ENCODE assay signal across 7 mouse cellular contexts in genomic region chr8:84981644-84982498, GRCm38 (mm10). TPM values are rescaled to one million over a fixed set of nuclear protein-coding genes. Genes with fewer than 3 reads are reported as not detected.
DNase-seq lines count a peak whose midpoint lies in the region; ATAC-seq and TF ChIP-seq lines count a peak whose summit lies in the region.

No protein-coding gene starts in this region.

- H3K9ac ChIP-seq in liver, embryonic 11.5 days (ENCODE audit: low read depth, low read length), result no peak overlapping the region
- no peak overlapping the region for H3K9ac ChIP-seq in kidney, postnatal 0 days (ENCODE audit: low read depth, low read length)

- H3K4me3 ChIP-seq in liver, embryonic 11.5 days (ENCODE audit: low read depth, low read length), result no peak overlapping the region
- peak overlapping the region; percentile 25; the same call in 1 of the 2 replicates for H3K4me3 ChIP-seq in embryonic facial prominence, embryonic 10.5 days
- no peak overlapping the region for H3K4me3 ChIP-seq in kidney, postnatal 0 days (replicated peaks; ENCODE audit: low read depth, low read length)
- no peak overlapping the region for H3K4me3 ChIP-seq in myocyte

- no peaks in the 10 kb centered on the region for H3K9me3 ChIP-seq in liver, embryonic 11.5 days (ENCODE audit: control insufficient read depth, low read length)
- no peaks in the 10 kb centered on the region for H3K9me3 ChIP-seq in embryonic facial prominence, embryonic 10.5 days
- no peaks in the 10 kb centered on the region for H3K9me3 ChIP-seq in kidney, postnatal 0 days (replicated peaks; ENCODE audit: low read length)

- TF ChIP-seq POLR2A in myocyte (IDR thresholded peaks at IDR 0.05; ENCODE audit: insufficient read length, low read depth), result peak; percentile 11

- no peak for ATAC-seq in liver, embryonic 11.5 days (replicated peaks; ENCODE audit: low FRiP score)
- ATAC-seq in kidney, postnatal 0 days (replicated peaks; ENCODE audit: low FRiP score, low read depth), result no peak

- no peak for DNase-seq in liver, embryonic 11.5 days (ENCODE audit: low spot score)
- no peak for DNase-seq in liver
- DNase-seq in embryonic facial prominence, embryonic 10.5 days (ENCODE audit: low spot score), result no peak
- no peak for DNase-seq in kidney, postnatal 0 days (ENCODE audit: low spot score)
- no peak for DNase-seq in frontal cortex, adult 2 months (ENCODE audit: extremely low spot score in 1 of 2, low spot score in 1 of 2)
- DNase-seq in gastrocnemius, postnatal 36 days, result no peak

- no peaks in the 10 kb centered on the region for H3K27me3 ChIP-seq in liver, embryonic 11.5 days (replicated peaks; ENCODE audit: control insufficient read depth, insufficient read depth, low read length)
- peaks cover 72% of the 10 kb centered on the region for H3K27me3 ChIP-seq in embryonic facial prominence, embryonic 10.5 days (replicated peaks; ENCODE audit: low read depth, poor library complexity, severe bottlenecking)
- no peaks in the 10 kb centered on the region for H3K27me3 ChIP-seq in kidney, postnatal 0 days (ENCODE audit: insufficient read depth, low read length)
- H3K27me3 ChIP-seq in myocyte (ENCODE audit: control insufficient read depth, insufficient read depth, insufficient read length), result no peaks in the 10 kb centered on the region

- no peaks in the 10 kb centered on the region for H3K36me3 ChIP-seq in liver, embryonic 11.5 days (ENCODE audit: control insufficient read depth, insufficient read depth, low read length)
- H3K36me3 ChIP-seq in embryonic facial prominence, embryonic 10.5 days (replicated peaks), result no peaks in the 10 kb centered on the region
- H3K36me3 ChIP-seq in kidney, postnatal 0 days (ENCODE audit: insufficient read depth, low read length), result no peaks in the 10 kb centered on the region
- no peaks in the 10 kb centered on the region for H3K36me3 ChIP-seq in myocyte (ENCODE audit: control insufficient read depth, insufficient read depth)

- intact Hi-C loops in gastrocnemius, postnatal 36 days (cut with DNase I), result no loop called here

- peaks cover 15% of the 10 kb centered on the region for H3K79me2 ChIP-seq in myocyte (ENCODE audit: control insufficient read depth, insufficient read depth)

- 68% methylated on average over 15 of the region's 15 CpGs for WGBS in liver, embryonic 11.5 days
- 75% methylated on average over 15 of the region's 15 CpGs for WGBS in embryonic facial prominence, embryonic 10.5 days
- WGBS in kidney, postnatal 0 days, result 73% methylated on average over 15 of the region's 15 CpGs

- TF ChIP-seq CTCF in kidney, postnatal 0 days (IDR thresholded peaks at IDR 0.05; ENCODE audit: low read depth), result no peak

- H3K4me1 ChIP-seq in liver, embryonic 11.5 days (replicated peaks; ENCODE audit: control insufficient read depth, insufficient read depth, low read length), result peaks cover 72% of the 10 kb centered on the region
- H3K4me1 ChIP-seq in embryonic facial prominence, embryonic 10.5 days, result peaks cover 92% of the 10 kb centered on the region
- peaks cover 62% of the 10 kb centered on the region for H3K4me1 ChIP-seq in kidney, postnatal 0 days (replicated peaks; ENCODE audit: insufficient read depth, low read length)

- H3ac ChIP-seq in myocyte (ENCODE audit: control insufficient read depth, insufficient read length), result no peak overlapping the region

- peak overlapping the region; percentile 0; the same call in 1 of the 2 replicates for H3K4me2 ChIP-seq in liver, embryonic 11.5 days
- H3K4me2 ChIP-seq in kidney, postnatal 0 days (ENCODE audit: low read length), result peak overlapping the region; percentile 0; the same call in 1 of the 2 replicates
- H3K4me2 ChIP-seq in myocyte (ENCODE audit: low read depth), result peak overlapping the region; percentile 62

- H3K27ac ChIP-seq in liver, embryonic 11.5 days (ENCODE audit: low read depth, low read length), result no peak overlapping the region
- peak overlapping the region; percentile 69 for H3K27ac ChIP-seq in embryonic facial prominence, embryonic 10.5 days (replicated peaks)
- peak overlapping the region; percentile 96 for H3K27ac ChIP-seq in kidney, postnatal 0 days

TF ChIP-seq in myocyte, 11 proteins besides CTCF, POLR2A, EP300 and RAD21:
- TF ChIP-seq MYOG (IDR thresholded peaks at IDR 0.05; ENCODE audit: control insufficient read depth in 1 of 3, insufficient read depth in 1 of 3, insufficient read length in 2 of 3, low read depth in 2 of 3) (peak in 1 of 3 experiments; percentile 59), SRF (IDR thresholded peaks at IDR 0.05; ENCODE audit: control insufficient read depth, insufficient read length, low read depth) (no peak), E2F4 (IDR thresholded peaks at IDR 0.05; ENCODE audit: insufficient read depth) (no peak), USF1 (IDR thresholded peaks at IDR 0.05; ENCODE audit: low read depth) (no peak), MYOD1 (IDR thresholded peaks at IDR 0.05; ENCODE audit: control insufficient read depth in 1 of 3, insufficient read length in 2 of 3, low read depth in 2 of 3) (peak in 1 of 3 experiments; percentile 50), POLR2AphosphoS2 (IDR thresholded peaks at IDR 0.05; ENCODE audit: insufficient read length, low read depth) (peak; percentile 59), MAX (IDR thresholded peaks at IDR 0.05; ENCODE audit: low read depth) (no peak), CEBPB (IDR thresholded peaks at IDR 0.05; ENCODE audit: insufficient read depth, poor library complexity, severe bottlenecking) (no peak)
TF ChIP-seq in myocyte: peak in this region for 3.

RNA-seq across cellular contexts. Expression of gene Junb, which starts 3.4 kb away (rescaled TPM):
- polyA plus RNA-seq in liver, embryonic 11.5 days (2014; fragmentation: Nextera tagmentation; extraction: Ambion mirVana), result 21.1 and 23.2 TPM in 2 replicates
- 6.6 and 6.7 TPM in 2 replicates for polyA plus RNA-seq in embryonic facial prominence, embryonic 10.5 days (2016; fragmentation: Nextera tagmentation; extraction: Ambion mirVana)
- polyA plus RNA-seq in kidney, postnatal 0 days (2015; fragmentation: Nextera tagmentation; extraction: Ambion mirVana), result 22.7 and 27.7 TPM in 2 replicates
- polyA plus RNA-seq in myocyte (2012; fragmentation: generic; extraction: Trizol), result 140 TPM
- 52.0 and 106 TPM in 2 replicates for polyA plus RNA-seq in frontal cortex, adult 2 months (2012; rRNA removed)
- 10 to 100 TPM in 1 of 2 experiments, 1 to 10 TPM in 1; 4.3 to 12.8 TPM for total RNA-seq in gastrocnemius, postnatal 36 days (2021)

RNA-seq across cellular contexts. Expression of gene Hook2, which starts 8.5 kb away (rescaled TPM):
- 15.5 and 16.7 TPM in 2 replicates for polyA plus RNA-seq in liver, embryonic 11.5 days (2014; fragmentation: Nextera tagmentation; extraction: Ambion mirVana)
- 19.5 and 20.0 TPM in 2 replicates for polyA plus RNA-seq in embryonic facial prominence, embryonic 10.5 days (2016; fragmentation: Nextera tagmentation; extraction: Ambion mirVana)
- 30.2 and 32.0 TPM in 2 replicates for polyA plus RNA-seq in kidney, postnatal 0 days (2015; fragmentation: Nextera tagmentation; extraction: Ambion mirVana)
- polyA plus RNA-seq in myocyte (2012; fragmentation: generic; extraction: Trizol), result 9.3 TPM
- 20.7 and 26.0 TPM in 2 replicates for polyA plus RNA-seq in frontal cortex, adult 2 months (2012; rRNA removed)
- total RNA-seq in gastrocnemius, postnatal 36 days (2021), result 1 to 10 TPM; 1.4 to 1.5 TPM

RNA-seq across cellular contexts. Expression of gene Rnaseh2a, which starts 12.3 kb away (rescaled TPM):
- 195 and 197 TPM in 2 replicates for polyA plus RNA-seq in liver, embryonic 11.5 days (2014; fragmentation: Nextera tagmentation; extraction: Ambion mirVana)
- polyA plus RNA-seq in embryonic facial prominence, embryonic 10.5 days (2016; fragmentation: Nextera tagmentation; extraction: Ambion mirVana), result 147 and 148 TPM in 2 replicates
- polyA plus RNA-seq in kidney, postnatal 0 days (2015; fragmentation: Nextera tagmentation; extraction: Ambion mirVana), result 101 and 103 TPM in 2 replicates
- polyA plus RNA-seq in myocyte (2012; fragmentation: generic; extraction: Trizol), result 74.1 TPM
- 37.5 and 39.7 TPM in 2 replicates for polyA plus RNA-seq in frontal cortex, adult 2 months (2012; rRNA removed)
- total RNA-seq in gastrocnemius, postnatal 36 days (2021), result 10 to 100 TPM; 23.3 to 23.8 TPM

RNA-seq across cellular contexts. Expression of gene Prdx2, which starts 12.5 kb away (rescaled TPM):
- 1,398 and 1,409 TPM in 2 replicates for polyA plus RNA-seq in liver, embryonic 11.5 days (2014; fragmentation: Nextera tagmentation; extraction: Ambion mirVana)
- polyA plus RNA-seq in embryonic facial prominence, embryonic 10.5 days (2016; fragmentation: Nextera tagmentation; extraction: Ambion mirVana), result 1,193 and 1,272 TPM in 2 replicates
- polyA plus RNA-seq in kidney, postnatal 0 days (2015; fragmentation: Nextera tagmentation; extraction: Ambion mirVana), result 729 and 747 TPM in 2 replicates
- 432 TPM for polyA plus RNA-seq in myocyte (2012; fragmentation: generic; extraction: Trizol)
- 318 and 332 TPM in 2 replicates for polyA plus RNA-seq in frontal cortex, adult 2 months (2012; rRNA removed)
- 100 to 1,000 TPM; 180 to 196 TPM for total RNA-seq in gastrocnemius, postnatal 36 days (2021)

RNA-seq across cellular contexts. Expression of gene Gm49661, which starts 12.6 kb away (rescaled TPM):
- polyA plus RNA-seq in liver, embryonic 11.5 days (2014; fragmentation: Nextera tagmentation; extraction: Ambion mirVana), result not detected in 2 replicates
- not detected in 2 replicates for polyA plus RNA-seq in embryonic facial prominence, embryonic 10.5 days (2016; fragmentation: Nextera tagmentation; extraction: Ambion mirVana)
- not detected in 2 replicates for polyA plus RNA-seq in kidney, postnatal 0 days (2015; fragmentation: Nextera tagmentation; extraction: Ambion mirVana)
- not detected for polyA plus RNA-seq in myocyte (2012; fragmentation: generic; extraction: Trizol)
- not detected in 2 replicates for polyA plus RNA-seq in frontal cortex, adult 2 months (2012; rRNA removed)
- total RNA-seq in gastrocnemius, postnatal 36 days (2021), result not detected

Comparison
In these comparisons a context has a peak if more than half of its experiments do, and no peak if none do; other contexts are left out.
1. H3K4me2 ChIP-seq: peak in every context shown above with its lines; median percentile 62 in myocyte; 0 in liver, embryonic 11.5 days; 0 in kidney, postnatal 0 days.